Mouse (Mus musculus): ENCODE measurements at regions not wholly inside any gene's neighbourhood (a gene's known extent, or its start where the extent isn't known, plus 50 kb on each side); places are given as distances from the start of the nearest gene placed in this dataset.

- Histone ChIP-seq H3K9ac (ENCODE audit: control insufficient read depth, low read depth, low read length, poor library complexity, severe bottlenecking) (no peak overlapping the region), H3K4me1 (ENCODE audit: control insufficient read depth in 1 of 2, insufficient read depth in 2 of 2, low read length in 2 of 2) (no peaks in the 10 kb centered on the region), H3K27me3 (ENCODE audit: control insufficient read depth in 1 of 2, insufficient read depth in 2 of 2, low read length in 2 of 2) (no peaks in the 10 kb centered on the region), H3K4me3 (ENCODE audit: control insufficient read depth in 1 of 2, insufficient read depth in 1 of 2, low read depth in 2 of 2, low read length in 2 of 2) (no peak overlapping the region), H3K79me2 (ENCODE audit: control insufficient read depth, insufficient read depth, low read length, poor library complexity) (no peaks in the 10 kb centered on the region), H3K9me3 (replicated peaks; ENCODE audit: insufficient read depth, low read length) (no peaks in the 10 kb centered on the region), H3K27ac (ENCODE audit: control insufficient read depth, low read depth, low read length) (no peak overlapping the region), H3K36me3 (ENCODE audit: control insufficient read depth in 1 of 2, insufficient read depth in 2 of 2, low read length in 2 of 2) (no peaks in the 10 kb centered on the region)
- DNase-seq (ENCODE audit: low read depth, low spot score), result no peak
- TF ChIP-seq NRF1 (IDR thresholded peaks at IDR 0.05; ENCODE audit: insufficient read depth, low read depth, low read length, poor library complexity, severe bottlenecking), result no peak
- TF ChIP-seq CTCF (IDR thresholded peaks at IDR 0.05 in 2 of 3, conservative IDR thresholded peaks at IDR 0.05 in 1 of 3; ENCODE audit: control insufficient read depth in 1 of 3, insufficient read depth in 1 of 3, low read depth in 2 of 3, low read length in 3 of 3, poor library complexity in 1 of 3, severe bottlenecking in 1 of 3), result no peak
- no peak for TF ChIP-seq MYC (IDR thresholded peaks at IDR 0.05; ENCODE audit: low read depth, low read length)
- no peak for TF ChIP-seq UBTF (IDR thresholded peaks at IDR 0.05; ENCODE audit: borderline replicate concordance, insufficient read depth, low read depth, low read length)
- TF ChIP-seq MEF2A (IDR thresholded peaks at IDR 0.05; ENCODE audit: extremely low read depth, insufficient replicate concordance, low read depth, low read length, poor library complexity, severe bottlenecking), result no peak
- no peak for TF ChIP-seq SIN3A (IDR thresholded peaks at IDR 0.05; ENCODE audit: low read length)
- no peak for TF ChIP-seq SMC3 (IDR thresholded peaks at IDR 0.05; ENCODE audit: low read depth, low read length)
- no peak for TF ChIP-seq E2F4 (IDR thresholded peaks at IDR 0.05; ENCODE audit: borderline replicate concordance, low read depth, low read length)
- TF ChIP-seq GABPA (IDR thresholded peaks at IDR 0.05; ENCODE audit: low read depth, low read length), result no peak
- TF ChIP-seq KAT2A (conservative IDR thresholded peaks at IDR 0.05; ENCODE audit: low read depth, low read length), result no peak
- no peak for TF ChIP-seq MYB (IDR thresholded peaks at IDR 0.05; ENCODE audit: low read depth, low read length)
- no peak for TF ChIP-seq USF2 (IDR thresholded peaks at IDR 0.05; ENCODE audit: borderline replicate concordance in 1 of 2, insufficient read depth in 1 of 2, low read depth in 1 of 2, low read length in 2 of 2)
- TF ChIP-seq POLR2AphosphoS2 (IDR thresholded peaks at IDR 0.05; ENCODE audit: low read length), result no peak
- TF ChIP-seq CHD1 (IDR thresholded peaks at IDR 0.05; ENCODE audit: low read depth, low read length), result no peak
- no peak for TF ChIP-seq ZKSCAN1 (IDR thresholded peaks at IDR 0.05; ENCODE audit: low read depth, low read length)
Measured at GRCm38 (mm10) chr10:38078521-38078920, 743.1 kb downstream of the Rfpl4b start.

- Histone ChIP-seq H3K79me2 (ENCODE audit: control insufficient read depth, insufficient read depth, low read length, poor library complexity) (no peaks in the 10 kb centered on the region), H3K27me3 (ENCODE audit: control insufficient read depth in 1 of 2, insufficient read depth in 2 of 2, low read length in 2 of 2) (no peaks in the 10 kb centered on the region), H3K27ac (ENCODE audit: control insufficient read depth, low read depth, low read length) (no peak overlapping the region), H3K4me3 (ENCODE audit: control insufficient read depth in 1 of 2, insufficient read depth in 1 of 2, low read depth in 2 of 2, low read length in 2 of 2) (no peak overlapping the region), H3K9ac (ENCODE audit: control insufficient read depth, low read depth, low read length, poor library complexity, severe bottlenecking) (no peak overlapping the region), H3K4me1 (ENCODE audit: control insufficient read depth in 1 of 2, insufficient read depth in 2 of 2, low read length in 2 of 2) (no peaks in the 10 kb centered on the region), H3K36me3 (ENCODE audit: control insufficient read depth in 1 of 2, insufficient read depth in 2 of 2, low read length in 2 of 2) (no peaks in the 10 kb centered on the region), H3K9me3 (replicated peaks; ENCODE audit: insufficient read depth, low read length) (no peaks in the 10 kb centered on the region)
- DNase-seq (ENCODE audit: low read depth, low spot score), result no peak
- TF ChIP-seq POLR2AphosphoS2 (IDR thresholded peaks at IDR 0.05; ENCODE audit: low read length), result no peak
- TF ChIP-seq RAD21 (IDR thresholded peaks at IDR 0.05; ENCODE audit: low read depth, low read length), result no peak
- TF ChIP-seq TBP (IDR thresholded peaks at IDR 0.05; ENCODE audit: low read depth, low read length), result no peak
- no peak for TF ChIP-seq ELF1 (IDR thresholded peaks at IDR 0.05; ENCODE audit: low read depth, low read length)
- TF ChIP-seq KAT2A (conservative IDR thresholded peaks at IDR 0.05; ENCODE audit: low read depth, low read length), result no peak
- no peak for TF ChIP-seq CTCF (IDR thresholded peaks at IDR 0.05 in 2 of 3, conservative IDR thresholded peaks at IDR 0.05 in 1 of 3; ENCODE audit: control insufficient read depth in 1 of 3, insufficient read depth in 1 of 3, low read depth in 2 of 3, low read length in 3 of 3, poor library complexity in 1 of 3, severe bottlenecking in 1 of 3)
- no peak for TF ChIP-seq ZNF384 (IDR thresholded peaks at IDR 0.05; ENCODE audit: low read depth, low read length)
Measured at GRCm38 (mm10) chr10:38072394-38072793, 749.2 kb downstream of the Rfpl4b start.
